Mouse (Mus musculus) limb, embryonic 10.5 days (tissue): ENCODE measurements around the gene Fam89b. TPM values are rescaled to one million over a fixed set of nuclear protein-coding genes. Genes with fewer than 3 reads are reported as not detected.

Source experiments
- DNase-seq: peaks from one replicate; pipeline ENCODE4 v3.0.0-alpha.2; 2017; ENCODE audit warnings: low spot score
- H3K27ac ChIP-seq: fragments of 300-500 bp; sonication (generic); 2 replicates; pipeline ENCODE4 v1.5.1; 2016; ENCODE audit warnings: mild to moderate bottlenecking
- H3K27me3 ChIP-seq: fragments of 300-500 bp; sonication (generic); 2 replicates; pipeline ENCODE4 v1.6.1; 2016; ENCODE audit warnings: low read depth, mild to moderate bottlenecking; ENCODE audit not compliant: poor library complexity, severe bottlenecking
- H3K36me3 ChIP-seq: fragments of 300-500 bp; sonication (generic); 2 replicates; pipeline ENCODE4 v1.6.1; 2016; ENCODE audit warnings: mild to moderate bottlenecking, moderate library complexity
- H3K4me1 ChIP-seq: fragments of 300-500 bp; sonication (generic); 2 replicates; pipeline ENCODE4 v1.6.1; 2016
- H3K4me3 ChIP-seq: fragments of 300-500 bp; sonication (generic); 2 replicates; pipeline ENCODE4 v1.5.1; 2016; ENCODE audit warnings: mild to moderate bottlenecking, moderate library complexity
- H3K9me3 ChIP-seq: fragments of 300-500 bp; sonication (generic); replicated peaks from 2 replicates; pipeline ENCODE4 v1.6.1; 2016; ENCODE audit warnings: mild to moderate bottlenecking
- WGBS: fragments of 180-500 bp; shearing (Covaris S2); methylation state at CpG from one replicate; pipeline ENCODE4 v1.1.7; 2016; 5-methylcytosine and 5-hydroxymethylcytosine counted together
- microRNA-seq: library from miRNA; unstranded; fragments of <30 nt; microRNA quantifications from one replicate; pipeline ENCODE4, GENCODE M21; 2017
- polyA plus RNA-seq: library from polyadenylated mRNA; unstranded; fragments of >200 nt; fragmentation: Nextera tagmentation; extraction: Ambion mirVana; gene quantifications from 2 replicates; pipeline ENCODE4 v1.2.1, GENCODE M21; 2016

The Fam89b gene
- polyA plus RNA-seq, 1 experiment from 2014 or later, result 158 TPM

DNA sequence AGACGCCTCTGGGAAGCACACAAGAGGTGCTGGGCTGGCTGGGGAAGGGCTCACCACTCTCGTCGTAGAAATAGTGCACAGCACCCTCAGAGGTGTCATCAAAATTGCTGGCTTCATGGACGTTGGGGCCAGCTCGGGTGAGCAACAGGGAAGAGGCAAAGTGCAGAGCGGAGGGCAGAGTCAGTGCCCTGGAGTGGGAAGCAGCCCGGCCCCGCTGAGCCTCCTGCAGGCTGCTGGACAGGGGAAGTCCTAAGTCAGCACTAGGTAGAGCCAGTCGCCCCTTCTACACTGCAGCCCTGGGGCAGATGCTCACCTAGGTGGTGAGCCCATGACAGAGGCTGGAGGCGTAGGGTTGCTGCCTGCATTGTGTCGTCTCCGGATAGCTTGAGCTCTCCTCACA is 45.2 kb downstream of the Fam89b start:
- no peaks in the 10 kb centered on the region for H3K27me3 ChIP-seq
- no peak for DNase-seq
- H3K9me3 ChIP-seq, result no peaks in the 10 kb centered on the region
- no peak overlapping the region for H3K4me3 ChIP-seq
- peaks cover 83% of the 10 kb centered on the region for H3K36me3 ChIP-seq
- H3K27ac ChIP-seq, result no peak overlapping the region
- peaks cover 18% of the 10 kb centered on the region for H3K4me1 ChIP-seq
- 91% methylated on average over 12 of the region's 12 CpGs for WGBS

DNA sequence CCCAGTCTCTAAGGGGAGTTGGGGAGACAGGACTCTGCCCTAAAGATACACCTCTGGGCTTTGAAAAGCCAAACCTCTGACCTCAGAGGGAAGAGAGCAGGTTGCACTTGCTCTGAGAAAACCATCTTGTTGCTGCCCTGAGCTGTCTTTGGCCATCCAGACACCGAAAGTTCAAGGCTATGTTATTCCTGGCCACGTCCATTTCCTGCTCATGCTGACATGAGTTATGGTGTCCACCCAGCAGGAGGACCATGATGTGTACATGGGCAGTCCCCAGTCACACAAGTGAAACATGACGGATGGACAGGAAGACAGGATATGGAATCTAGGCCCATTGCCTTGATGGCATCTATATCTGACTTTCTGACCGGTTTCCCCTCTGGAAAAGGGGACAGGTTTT is 49.0 kb downstream of the Fam89b start:
- no peaks in the 10 kb centered on the region for H3K9me3 ChIP-seq
- 82% methylated on average over 4 of the region's 4 CpGs for WGBS
- DNase-seq, result no peak
- no peaks in the 10 kb centered on the region for H3K27me3 ChIP-seq
- H3K36me3 ChIP-seq, result peaks cover 97% of the 10 kb centered on the region
- H3K4me1 ChIP-seq, result no peaks in the 10 kb centered on the region
- H3K4me3 ChIP-seq, result no peak overlapping the region
- no peak overlapping the region for H3K27ac ChIP-seq

Small RNA genes within 50 kb of the gene (microRNA-seq; reads per million reads assigned to microRNA genes)
- not detected for gene Mir6987

Other genes starting within 250 kb of the Fam89b start
- 38.2 and 40.4 TPM in 2 replicates for gene Mus81, start 241.3 kb downstream of the Fam89b start, polyA plus RNA-seq
- gene Cfl1, start 239.2 kb downstream of the Fam89b start, polyA plus RNA-seq, result 3,106 and 3,128 TPM in 2 replicates
- gene 1700020D05Rik, start 225.9 kb downstream of the Fam89b start, polyA plus RNA-seq, result not detected in 2 replicates
- 4.1 and 7.0 TPM in 2 replicates for gene Snx32, start 219.1 kb downstream of the Fam89b start, polyA plus RNA-seq
- 0.74 and 0.86 TPM in 2 replicates for gene Ovol1, start 169.0 kb downstream of the Fam89b start, polyA plus RNA-seq
- 1.2 and 1.4 TPM in 2 replicates for gene Ap5b1, start 161.6 kb downstream of the Fam89b start, polyA plus RNA-seq
- 197 and 205 TPM in 2 replicates for gene Rnaseh2c, start 127.8 kb downstream of the Fam89b start, polyA plus RNA-seq
- 51.5 and 59.3 TPM in 2 replicates for gene Kat5, start 119.4 kb downstream of the Fam89b start, polyA plus RNA-seq
- gene Rela, start 92.2 kb downstream of the Fam89b start, polyA plus RNA-seq, result 31.5 and 39.6 TPM in 2 replicates
- 35.9 and 38.6 TPM in 2 replicates for gene Sipa1, start 65.9 kb downstream of the Fam89b start, polyA plus RNA-seq
- gene Map3k11, start 40.9 kb downstream of the Fam89b start, polyA plus RNA-seq, result 35.3 and 42.2 TPM in 2 replicates
- gene Pcnx3, start 40.7 kb downstream of the Fam89b start, polyA plus RNA-seq, result 31.6 and 34.3 TPM in 2 replicates
- gene Kcnk7, start 25.3 kb downstream of the Fam89b start, polyA plus RNA-seq, result not detected in 2 replicates
- 8.4 and 9.2 TPM in 2 replicates for gene Ehbp1l1, start 3.3 kb downstream of the Fam89b start, polyA plus RNA-seq
- gene Ltbp3, start 11.3 kb upstream of the Fam89b start, polyA plus RNA-seq, result 2.2 and 3.4 TPM in 2 replicates
- gene Scyl1, start 41.8 kb upstream of the Fam89b start, polyA plus RNA-seq, result 71.6 and 78.5 TPM in 2 replicates
- gene Frmd8, start 145.6 kb upstream of the Fam89b start, polyA plus RNA-seq, result 43.5 and 48.7 TPM in 2 replicates
- gene Slc25a45, start 148.2 kb upstream of the Fam89b start, polyA plus RNA-seq, result 1.8 TPM in 2 replicates
- gene Tigd3, start 164.5 kb upstream of the Fam89b start, polyA plus RNA-seq, result 5.2 and 5.9 TPM in 2 replicates
- gene Dpf2, start 183.4 kb upstream of the Fam89b start, polyA plus RNA-seq, result 223 and 240 TPM in 2 replicates
- gene Cdc42ep2, start 195.2 kb upstream of the Fam89b start, polyA plus RNA-seq, result 1.3 and 1.7 TPM in 2 replicates
- 125 and 130 TPM in 2 replicates for gene Pola2, start 234.5 kb upstream of the Fam89b start, polyA plus RNA-seq